Mouse (Mus musculus) CH12.LX (cell line): ENCODE measurements around the gene Col7a1. TPM values are rescaled to one million over a fixed set of nuclear protein-coding genes. Genes with fewer than 3 reads are reported as not detected.

Experiments
- DNase-seq: peaks from one replicate; pipeline ENCODE4 v3.0.0-alpha.2; 2013; ENCODE audit errors: extremely low read depth
- H3K27ac ChIP-seq: 2 replicates; pipeline ENCODE4 v1.5.1; 2012; ENCODE audit warnings: low read depth, mild to moderate bottlenecking, control low read depth, moderate library complexity; ENCODE audit not compliant: insufficient read depth
- H3K27me3 ChIP-seq: replicated peaks from 2 replicates; pipeline ENCODE3; 2012; ENCODE audit warnings: inconsistent platforms
- H3K36me3 ChIP-seq, 2 experiments: replicated peaks in 1 of 2; 2 replicates each; pipeline versions ENCODE3 to v1.6.1; 2012; ENCODE audit warnings: inconsistent platforms in 1 of 2, low read length in 1 of 2, mild to moderate bottlenecking in 1 of 2, mixed read lengths in 1 of 2, moderate library complexity in 1 of 2; ENCODE audit not compliant: control insufficient read depth in 1 of 2, insufficient read depth in 1 of 2
- H3K4me1 ChIP-seq, 2 experiments: 2 replicates each; pipeline ENCODE4 v1.6.1; 2012; ENCODE audit warnings: inconsistent platforms in 1 of 2, moderate library complexity in 1 of 2; ENCODE audit not compliant: insufficient read depth in 2 of 2, control insufficient read depth in 1 of 2
- H3K4me2 ChIP-seq: 2 replicates; pipeline ENCODE4 v1.6.1; 2012; ENCODE audit warnings: low read depth, mild to moderate bottlenecking, control low read depth; ENCODE audit not compliant: poor library complexity, insufficient read depth, severe bottlenecking
- H3K4me3 ChIP-seq, 3 experiments: fragments of 150-350 bp in 1 of 3; sonication (generic) in 1 of 3; replicated peaks in 1 of 3; 2 replicates each; pipeline versions ENCODE3 to v1.5.1; 2011 to 2012; ENCODE audit warnings: low read depth in 2 of 3, low read length in 2 of 3, mild to moderate bottlenecking in 2 of 3, moderate library complexity in 2 of 3, control low read depth in 1 of 3, improper control_type of control experiment in 1 of 3, inconsistent platforms in 1 of 3, mixed read lengths in 1 of 3; ENCODE audit not compliant: poor library complexity in 1 of 3
- H3K79me2 ChIP-seq: replicated peaks from 2 replicates; pipeline ENCODE4 v1.6.1; 2012; ENCODE audit warnings: mild to moderate bottlenecking, moderate library complexity; ENCODE audit not compliant: control insufficient read depth, poor library complexity, insufficient read depth, severe bottlenecking; ENCODE audit errors: extremely low read depth
- H3K9ac ChIP-seq: 2 replicates; pipeline ENCODE4 v1.6.1; 2012; ENCODE audit warnings: low read depth, mild to moderate bottlenecking, control low read depth, moderate library complexity; ENCODE audit not compliant: insufficient read depth
- H3K9me3 ChIP-seq: replicated peaks from 2 replicates; pipeline ENCODE3; 2012; ENCODE audit warnings: low read length, inconsistent platforms, mixed read lengths
- BHLHE40 ChIP-seq: IDR thresholded peaks from 2 replicates; pipeline ENCODE4 v1.6.1; 2011; ENCODE audit warnings: mild to moderate bottlenecking, low read depth, low read length, improper control_type of control experiment
- CHD2 ChIP-seq: IDR thresholded peaks from 2 replicates; pipeline ENCODE4 v1.6.1; 2011; ENCODE audit warnings: low read length, improper control_type of control experiment
- ELF1 ChIP-seq: IDR thresholded peaks from 2 replicates; pipeline ENCODE4 v1.6.1; 2014; ENCODE audit warnings: low read depth, mild to moderate bottlenecking, inconsistent platforms, low read length, improper control_type of control experiment
- EP300 ChIP-seq: IDR thresholded peaks from 2 replicates; pipeline ENCODE4 v1.6.1; 2011; ENCODE audit warnings: low read length, improper control_type of control experiment
- ETS1 ChIP-seq: conservative IDR thresholded peaks from 2 replicates; pipeline ENCODE4 v1.6.1; 2012; ENCODE audit warnings: low read depth, mild to moderate bottlenecking, inconsistent platforms, low read length, improper control_type of control experiment, moderate library complexity
- GABPA ChIP-seq: IDR thresholded peaks from 2 replicates; pipeline ENCODE4 v1.6.1; 2012; ENCODE audit warnings: low read depth, low read length, improper control_type of control experiment, inconsistent platforms; ENCODE audit not compliant: insufficient replicate concordance
- HCFC1 ChIP-seq: IDR thresholded peaks from 2 replicates; pipeline ENCODE4 v1.6.1; 2012; ENCODE audit warnings: low read depth, mild to moderate bottlenecking, inconsistent platforms, low read length, improper control_type of control experiment
- IRF4 ChIP-seq: IDR thresholded peaks from 2 replicates; pipeline ENCODE4 v1.6.1; 2014; ENCODE audit warnings: low read depth, mild to moderate bottlenecking, inconsistent platforms, low read length, improper control_type of control experiment
- JUND ChIP-seq: conservative IDR thresholded peaks from 2 replicates; pipeline ENCODE4 v1.6.1; 2011; ENCODE audit warnings: low read depth, low read length, improper control_type of control experiment
- KAT2A ChIP-seq: IDR thresholded peaks from 2 replicates; pipeline ENCODE4 v1.6.1; 2012; ENCODE audit warnings: low read length, improper control_type of control experiment, inconsistent platforms; ENCODE audit not compliant: insufficient replicate concordance
- MAFK ChIP-seq: IDR thresholded peaks from 2 replicates; pipeline ENCODE4 v1.6.1; 2011; ENCODE audit warnings: low read length, improper control_type of control experiment; ENCODE audit not compliant: insufficient replicate concordance
- MAX ChIP-seq: IDR thresholded peaks from 2 replicates; pipeline ENCODE4 v1.6.1; 2011; ENCODE audit warnings: low read length, improper control_type of control experiment
- MEF2A ChIP-seq: IDR thresholded peaks from 2 replicates; pipeline ENCODE4 v1.6.1; 2014; ENCODE audit warnings: low read depth, mild to moderate bottlenecking, inconsistent platforms, low read length, improper control_type of control experiment, borderline replicate concordance
- MYC ChIP-seq: IDR thresholded peaks from 2 replicates; pipeline ENCODE4 v1.6.1; 2011; ENCODE audit warnings: low read depth, mild to moderate bottlenecking, improper control_type of control experiment, low read length
- NELFE ChIP-seq: IDR thresholded peaks from 2 replicates; pipeline ENCODE4 v1.6.1; 2011; ENCODE audit warnings: low read depth, low read length, improper control_type of control experiment
- NRF1 ChIP-seq: IDR thresholded peaks from 2 replicates; pipeline ENCODE4 v1.6.1; 2014; ENCODE audit warnings: low read depth, mild to moderate bottlenecking, inconsistent platforms, low read length, improper control_type of control experiment, moderate library complexity
- POLR2AphosphoS2 ChIP-seq: IDR thresholded peaks from 2 replicates; pipeline ENCODE4 v1.6.1; 2011; ENCODE audit warnings: low read depth, low read length, improper control_type of control experiment
- RAD21 ChIP-seq: IDR thresholded peaks from 2 replicates; pipeline ENCODE4 v1.6.1; 2011; ENCODE audit warnings: low read depth, mild to moderate bottlenecking, low read length, improper control_type of control experiment, moderate library complexity
- SIN3A ChIP-seq: IDR thresholded peaks from 2 replicates; pipeline ENCODE4 v1.6.1; 2012; ENCODE audit warnings: low read length, improper control_type of control experiment, inconsistent platforms
- TCF12 ChIP-seq: IDR thresholded peaks from 2 replicates; pipeline ENCODE4 v1.6.1; 2014; ENCODE audit warnings: low read depth, mild to moderate bottlenecking, inconsistent platforms, low read length, improper control_type of control experiment
- UBTF ChIP-seq: IDR thresholded peaks from 2 replicates; pipeline ENCODE4 v1.6.1; 2012; ENCODE audit warnings: low read depth, mild to moderate bottlenecking, inconsistent platforms, low read length, improper control_type of control experiment, moderate library complexity
- USF2 ChIP-seq: conservative IDR thresholded peaks from 2 replicates; pipeline ENCODE4 v1.6.1; 2011; ENCODE audit warnings: low read depth, low read length, improper control_type of control experiment
- ZC3H11A ChIP-seq: IDR thresholded peaks from 2 replicates; pipeline ENCODE4 v1.6.1; 2012; ENCODE audit warnings: low read depth, mild to moderate bottlenecking, inconsistent platforms, low read length, improper control_type of control experiment
- ZKSCAN1 ChIP-seq: IDR thresholded peaks from 2 replicates; pipeline ENCODE4 v1.6.1; 2012; ENCODE audit warnings: low read depth, inconsistent platforms, low read length, improper control_type of control experiment, borderline replicate concordance
- ZNF384 ChIP-seq: IDR thresholded peaks from 2 replicates; pipeline ENCODE4 v1.6.1; 2012; ENCODE audit warnings: low read depth, low read length, improper control_type of control experiment, inconsistent platforms
- dilution Hi-C: fragments of 300-500 bp; cut with MboI; formaldehyde crosslinking; loops from 2 replicates; pipeline ENCODE4 v1.14.3; 2020; ENCODE audit warnings: low sequenced_read_pairs; ENCODE audit not compliant: extremely low pct_unique_long_range_greater_than_20kb, extremely low pct_ligation_motif_present
- in situ Hi-C: fragments of 300-500 bp; cut with MboI; formaldehyde crosslinking; loops from 3 replicates; pipeline ENCODE4 v1.14.3; 2019; ENCODE audit warnings: low sequenced_read_pairs, low pct_ligation_motif_present, low pct_unique_long_range_greater_than_20kb, mixed read lengths
- polyA plus RNA-seq: library from polyadenylated mRNA; unstranded; fragments of >175 nt; gene quantifications from 2 replicates; pipeline ENCODE4 v1.2.1, GENCODE M21; 2012; ENCODE audit warnings: low read depth; ENCODE audit not compliant: insufficient read length
- total RNA-seq, 2 experiments: library from RNA; depleted of rRNA; stranded (reverse); fragments of 300-350 nt in 1 of 2; fragments of >200 nt in 1 of 2; gene quantifications; 2 replicates each; pipeline ENCODE4 v1.2.3; 2012 to 2014

The Col7a1 gene
- total and polyA plus RNA-seq, 3 experiments = 0.31 to 2.0 (median 0.98) TPM

- Histone ChIP-seq H3K4me1 (peaks cover 13 to 47% of the 10 kb centered on the region in 2 experiments), H3K27ac (no peak overlapping the region)
- dilution Hi-C loops = no loop called here
Measured at GRCm38 (mm10) chr9:108989802-108990461, 36.5 kb downstream of the Col7a1 start.

GRCm38 (mm10) chr9:108990462-108990820, 37.1 kb downstream of the Col7a1 start:
- no peak overlapping the region for H3K27ac ChIP-seq
- DNase-seq = no peak

More at GRCm38 (mm10) chr9:108989802-108990461, 36.5 kb downstream of the Col7a1 start:
- Histone ChIP-seq H3K9me3 (no peaks in the 10 kb centered on the region), H3K9ac (0 out of 2 replicates have a peak overlapping the region, but pooled peaks have one; percentile 27), H3K4me2 (0 out of 2 replicates have a peak overlapping the region, but pooled peaks have one; percentile 99), H3K79me2 (no peaks in the 10 kb centered on the region), H3K36me3 (no peaks in the 10 kb centered on the region), H3K4me3 (no peak overlapping the region), H3K27me3 (no peaks in the 10 kb centered on the region)
- in situ Hi-C loops = no loop called here
- DNase-seq = no peak
- TF ChIP-seq MAX = no peak
- TF ChIP-seq TCF12 = no peak
- no peak for TF ChIP-seq ZC3H11A
- no peak for TF ChIP-seq IRF4
- TF ChIP-seq EP300 = no peak
- no peak for TF ChIP-seq NRF1
- no peak for TF ChIP-seq NELFE
- no peak for TF ChIP-seq MYC
- TF ChIP-seq MEF2A = no peak; the same call in 1 of the 2 replicates
- no peak for TF ChIP-seq JUND
- no peak for TF ChIP-seq POLR2AphosphoS2
- no peak for TF ChIP-seq RAD21

More at GRCm38 (mm10) chr9:108990462-108990820, 37.1 kb downstream of the Col7a1 start:
- H3K4me3 ChIP-seq = no peak overlapping the region
- H3K9ac ChIP-seq = peak overlapping the region; percentile 27; the same call in 1 of the 2 replicates
- TF ChIP-seq MYC (no peak), SIN3A (no peak), HCFC1 (no peak), GABPA (no peak), ZKSCAN1 (no peak), MAFK (no peak), UBTF (no peak), ELF1 (no peak), IRF4 (no peak), BHLHE40 (no peak), USF2 (no peak), NELFE (no peak), ETS1 (no peak), CHD2 (no peak), ZNF384 (no peak), JUND (no peak), KAT2A (no peak)
- no peaks in the 10 kb centered on the region for H3K79me2 ChIP-seq
- 0 out of 2 replicates have a peak overlapping the region, but pooled peaks have one; percentile 99 for H3K4me2 ChIP-seq
- in situ Hi-C loops (no loop called here), dilution Hi-C loops (no loop called here)
- H3K4me1 ChIP-seq = peaks cover 16 to 52% of the 10 kb centered on the region in 2 experiments
- no peaks in the 10 kb centered on the region for H3K9me3 ChIP-seq
- no peaks in the 10 kb centered on the region for H3K36me3 ChIP-seq
- no peaks in the 10 kb centered on the region for H3K27me3 ChIP-seq
